Comparison of ENCODE assay signal across 14 mouse cellular contexts in genomic region chr9:67171409-67171808, GRCm38 (mm10).
DNase-seq lines count a peak whose midpoint lies in the region; ATAC-seq and TF ChIP-seq lines count a peak whose summit lies in the region.
"Had no signal": no experiment of that assay in that cellular context is flagged by ENCODE, and none has a peak within 500 bp of the region (broad histone marks: within the 10 kb centered on the region; RNA-seq: fewer than 3 reads in every experiment).

No protein-coding gene starts in this region.

- no peak for TF ChIP-seq POLR2A in kidney, adult 2 months (IDR thresholded peaks at IDR 0.05; ENCODE audit: low read depth, low read length)

- no peak overlapping the region for H3K4me3 ChIP-seq in kidney, adult 2 months (ENCODE audit: insufficient read depth, low read depth, low read length)
- no peak overlapping the region for H3K4me3 ChIP-seq in midbrain, postnatal 0 days (ENCODE audit: low read depth, low read length)
- H3K4me3 ChIP-seq in midbrain, embryonic 13.5 days (replicated peaks) = no peak overlapping the region
- H3K4me3 ChIP-seq in stomach, postnatal 0 days (ENCODE audit: low read depth, low read length) = no peak overlapping the region
- H3K4me3 ChIP-seq: embryonic facial prominence, embryonic 13.5 days; forebrain, embryonic 12.5 days; hindbrain, embryonic 12.5 days; kidney, embryonic 15.5 days; limb, embryonic 13.5 days had no signal

- no peak overlapping the region for H3K4me2 ChIP-seq in midbrain, postnatal 0 days (ENCODE audit: low read depth, low read length, poor library complexity, severe bottlenecking)
- no peak overlapping the region for H3K4me2 ChIP-seq in midbrain, embryonic 13.5 days (replicated peaks)
- H3K4me2 ChIP-seq in stomach, postnatal 0 days (replicated peaks; ENCODE audit: low read depth) = no peak overlapping the region
- H3K4me2 ChIP-seq: embryonic facial prominence, embryonic 13.5 days; forebrain, embryonic 12.5 days; hindbrain, embryonic 12.5 days; kidney, embryonic 15.5 days; limb, embryonic 13.5 days had no signal

- no peak for ATAC-seq in midbrain, postnatal 0 days (ENCODE audit: low FRiP score)
- no peak for ATAC-seq in midbrain, embryonic 13.5 days
- ATAC-seq in stomach, postnatal 0 days (ENCODE audit: low FRiP score, low TSS enrichment) = no peak

- 0 out of 2 replicates have a peak, but pooled peaks have one; percentile 10 for TF ChIP-seq CTCF in kidney, adult 2 months (conservative IDR thresholded peaks at IDR 0.05; ENCODE audit: insufficient read depth, insufficient read length, low read depth, low read length)
- TF ChIP-seq CTCF in midbrain, postnatal 0 days (IDR thresholded peaks at IDR 0.05) = peak; percentile 43
- TF ChIP-seq CTCF in stomach, postnatal 0 days (IDR thresholded peaks at IDR 0.05; ENCODE audit: low read depth) = peak; percentile 51

- no peaks in the 10 kb centered on the region; the same call in 1 of the 2 replicates for H3K27me3 ChIP-seq in kidney, adult 2 months (replicated peaks; ENCODE audit: control insufficient read depth, insufficient read depth, low read length)
- H3K27me3 ChIP-seq in midbrain, postnatal 0 days (ENCODE audit: insufficient read depth, low read length) = no peaks in the 10 kb centered on the region
- H3K27me3 ChIP-seq in midbrain, embryonic 13.5 days = no peaks in the 10 kb centered on the region
- H3K27me3 ChIP-seq in stomach, postnatal 0 days (ENCODE audit: control insufficient read depth, insufficient read depth, low read length) = no peaks in the 10 kb centered on the region
- H3K27me3 ChIP-seq: embryonic facial prominence, embryonic 13.5 days; forebrain, embryonic 12.5 days; hindbrain, embryonic 12.5 days; kidney, embryonic 15.5 days; limb, embryonic 13.5 days had no signal

- DNase-seq in kidney, adult 2 months = no peak
- DNase-seq in kidney, adult 11 months = no peak
- DNase-seq in midbrain, postnatal 0 days (ENCODE audit: low spot score) = no peak
- peak; percentile 14 for DNase-seq in WW6 (ENCODE audit: low read depth, low spot score)
- DNase-seq in stomach, postnatal 0 days (ENCODE audit: low spot score) = no peak
- DNase-seq in left cerebral cortex, adult 8-10 months (ENCODE audit: low spot score in 2 of 2) = no peak
- DNase-seq: cerebellum, postnatal 25 days; thymus, adult 2 months had no signal

- WGBS in kidney, adult 2 months = 99% methylated on average over 4 of the region's 4 CpGs
- WGBS in midbrain, postnatal 0 days = 93% methylated on average over 4 of the region's 4 CpGs
- 95% methylated on average over 4 of the region's 4 CpGs for WGBS in midbrain, embryonic 13.5 days
- 91% methylated on average over 4 of the region's 4 CpGs for WGBS in stomach, postnatal 0 days

- H3K9me3 ChIP-seq in midbrain, postnatal 0 days (ENCODE audit: low read length) = no peaks in the 10 kb centered on the region
- peaks cover 6% of the 10 kb centered on the region for H3K9me3 ChIP-seq in midbrain, embryonic 13.5 days
- H3K9me3 ChIP-seq in stomach, postnatal 0 days (ENCODE audit: control insufficient read depth, low read length) = no peaks in the 10 kb centered on the region
- H3K9me3 ChIP-seq: hindbrain, embryonic 12.5 days had no signal

- no peak for TF ChIP-seq EP300 in stomach, postnatal 0 days (optimal IDR thresholded peaks at IDR 0.05)

- H3K27ac ChIP-seq in kidney, adult 2 months (ENCODE audit: insufficient read depth, low read depth, low read length) = no peak overlapping the region
- H3K27ac ChIP-seq in midbrain, postnatal 0 days (ENCODE audit: low read depth, low read length) = no peak overlapping the region
- no peak overlapping the region for H3K27ac ChIP-seq in midbrain, embryonic 13.5 days
- H3K27ac ChIP-seq in stomach, postnatal 0 days (replicated peaks) = no peak overlapping the region
- H3K27ac ChIP-seq: embryonic facial prominence, embryonic 13.5 days; forebrain, embryonic 12.5 days; hindbrain, embryonic 12.5 days; kidney, embryonic 15.5 days; limb, embryonic 13.5 days had no signal

- no peaks in the 10 kb centered on the region for H3K4me1 ChIP-seq in kidney, adult 2 months (ENCODE audit: control insufficient read depth, insufficient read depth, low read length)
- H3K4me1 ChIP-seq in midbrain, postnatal 0 days (ENCODE audit: insufficient read depth, low read length) = no peaks in the 10 kb centered on the region
- no peaks in the 10 kb centered on the region for H3K4me1 ChIP-seq in midbrain, embryonic 13.5 days (replicated peaks)
- H3K4me1 ChIP-seq in stomach, postnatal 0 days (replicated peaks; ENCODE audit: control insufficient read depth, insufficient read depth) = no peaks in the 10 kb centered on the region
- H3K4me1 ChIP-seq: forebrain, embryonic 12.5 days had no signal

- H3K36me3 ChIP-seq in kidney, adult 2 months (ENCODE audit: control insufficient read depth, insufficient read depth, low read length) = no peaks in the 10 kb centered on the region
- H3K36me3 ChIP-seq in midbrain, postnatal 0 days (ENCODE audit: insufficient read depth, low read length) = no peaks in the 10 kb centered on the region
- no peaks in the 10 kb centered on the region for H3K36me3 ChIP-seq in midbrain, embryonic 13.5 days
- H3K36me3 ChIP-seq in stomach, postnatal 0 days (ENCODE audit: control insufficient read depth, insufficient read depth, low read length) = no peaks in the 10 kb centered on the region
- H3K36me3 ChIP-seq: embryonic facial prominence, embryonic 13.5 days; forebrain, embryonic 12.5 days; hindbrain, embryonic 12.5 days; kidney, embryonic 15.5 days; limb, embryonic 13.5 days had no signal

- no peak overlapping the region for H3K9ac ChIP-seq in midbrain, postnatal 0 days (replicated peaks; ENCODE audit: low read length, poor library complexity, severe bottlenecking)
- no peak overlapping the region for H3K9ac ChIP-seq in midbrain, embryonic 13.5 days (replicated peaks)
- H3K9ac ChIP-seq in stomach, postnatal 0 days (ENCODE audit: low read length) = no peak overlapping the region
- H3K9ac ChIP-seq: embryonic facial prominence, embryonic 13.5 days; forebrain, embryonic 12.5 days; hindbrain, embryonic 12.5 days; kidney, embryonic 15.5 days; limb, embryonic 13.5 days had no signal
